Mouse (Mus musculus) skeletal muscle tissue, adult 2 months (tissue): ENCODE results near the gene Blm.

Source experiments
- DNase-seq: peaks from one replicate; pipeline ENCODE4 v3.0.0-alpha.2; 2012; ENCODE audit warnings: low read depth, low spot score

Gene Blm

DNA sequence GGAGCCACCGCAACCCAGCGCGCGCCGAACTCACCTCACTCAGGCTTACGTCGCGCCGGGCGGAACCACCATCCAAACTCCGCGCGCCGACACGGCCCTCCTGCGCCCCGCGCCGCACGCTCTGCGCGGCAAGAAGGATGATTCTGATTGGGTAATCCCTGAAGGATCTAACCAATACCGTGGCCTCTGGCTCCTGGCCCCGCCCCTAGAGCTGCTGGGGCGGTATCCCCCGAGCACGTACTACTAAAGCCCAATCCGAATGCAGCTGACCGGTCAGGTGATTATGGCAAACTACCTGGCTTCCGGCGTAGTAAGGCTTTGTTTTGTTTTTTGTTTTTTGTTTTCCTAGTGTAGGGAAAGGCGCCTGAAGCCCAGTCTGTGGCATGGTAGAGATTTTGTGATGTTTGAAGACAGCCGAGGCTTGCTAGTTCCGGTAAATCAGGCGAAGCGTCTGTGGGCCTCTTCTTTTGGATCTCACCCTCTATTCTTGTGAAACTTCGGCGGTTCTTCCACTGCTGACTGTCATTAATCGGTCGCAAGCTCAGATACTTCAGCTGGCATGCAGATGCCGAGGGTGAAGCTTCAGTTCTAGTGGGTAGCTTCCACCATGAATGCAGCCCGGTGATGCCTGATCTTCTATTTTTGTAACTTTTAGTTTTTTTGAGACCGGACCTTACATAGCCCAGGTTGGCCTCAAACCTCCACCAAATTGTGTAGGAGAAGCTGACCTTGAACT is at the start of gene Blm:
TSS of gene Blm (minus strand) at position 111 of the 736 bp plus-strand sequence.
- peak; percentile 96 for DNase-seq

DNA sequence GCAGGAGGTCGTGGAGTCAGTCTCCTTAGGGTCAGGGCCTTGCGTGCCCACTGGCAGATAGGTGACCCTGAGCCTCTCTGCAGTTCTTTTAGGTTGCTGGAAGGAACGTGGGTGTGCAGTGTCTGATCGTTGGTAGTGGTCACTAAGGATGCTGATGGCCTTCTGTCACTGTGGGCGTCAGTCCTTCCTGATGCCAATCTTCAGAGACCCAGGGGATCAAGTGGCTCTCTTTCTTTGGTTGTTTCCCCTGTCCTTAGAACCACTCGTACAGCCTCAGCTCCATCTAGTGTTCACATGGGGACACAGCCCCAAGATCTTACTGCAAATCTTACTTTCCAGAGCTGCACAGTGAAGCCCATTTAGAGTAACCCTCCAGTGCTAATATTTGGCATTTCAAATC is 49.1 kb upstream of the Blm start:
- no peak for DNase-seq

DNA sequence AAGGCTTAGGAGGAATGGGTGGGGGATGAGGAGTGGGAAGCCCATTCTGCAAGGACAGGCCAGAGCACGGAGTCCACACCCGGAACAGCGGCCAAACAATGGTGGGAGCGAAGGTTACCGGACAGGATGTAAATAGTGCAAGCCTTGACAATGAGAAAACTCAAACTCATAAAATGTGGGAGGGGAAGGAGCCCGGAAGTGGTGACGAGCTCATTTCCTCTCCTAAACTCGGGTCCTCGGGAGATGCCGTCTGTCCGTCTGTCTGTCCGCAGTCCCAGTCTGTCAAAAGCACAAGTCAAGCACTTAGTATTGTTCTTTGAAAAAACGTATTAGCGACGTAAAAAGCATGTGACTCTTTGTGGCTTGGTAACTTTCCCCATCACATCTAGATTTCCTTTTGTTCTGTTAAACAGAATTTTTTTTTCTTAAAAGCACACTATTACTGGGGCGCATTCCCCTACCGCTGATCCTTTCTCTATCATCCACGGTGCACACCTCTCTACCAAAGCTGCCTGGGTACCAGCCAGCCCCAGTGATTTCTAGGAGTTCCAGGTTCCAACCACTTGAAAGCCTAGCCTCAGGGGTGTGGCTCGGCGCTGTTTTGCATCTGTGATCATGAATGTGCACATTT is 48.0 kb upstream of the Blm start:
- DNase-seq = no peak

DNA sequence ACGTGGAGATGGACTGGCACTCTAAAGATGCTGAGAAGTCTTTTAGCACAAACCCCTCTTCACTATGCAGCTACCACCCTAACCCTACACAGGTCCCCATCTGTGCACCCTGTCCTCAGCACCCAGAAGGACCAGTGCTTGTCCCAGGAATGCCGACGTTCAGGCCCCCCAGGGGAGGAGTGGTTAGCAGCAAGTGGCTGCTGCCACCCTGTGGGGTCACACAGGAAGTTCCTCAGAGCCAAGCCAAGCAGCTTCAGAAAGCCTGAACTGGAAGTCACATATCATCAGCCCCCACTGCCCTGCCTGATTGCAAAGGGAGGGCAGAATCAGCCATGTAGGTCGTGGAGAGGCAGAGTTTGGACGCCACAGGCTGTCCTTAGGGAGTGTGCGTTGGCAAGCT is 45.4 kb upstream of the Blm start:
- DNase-seq = no peak

DNA sequence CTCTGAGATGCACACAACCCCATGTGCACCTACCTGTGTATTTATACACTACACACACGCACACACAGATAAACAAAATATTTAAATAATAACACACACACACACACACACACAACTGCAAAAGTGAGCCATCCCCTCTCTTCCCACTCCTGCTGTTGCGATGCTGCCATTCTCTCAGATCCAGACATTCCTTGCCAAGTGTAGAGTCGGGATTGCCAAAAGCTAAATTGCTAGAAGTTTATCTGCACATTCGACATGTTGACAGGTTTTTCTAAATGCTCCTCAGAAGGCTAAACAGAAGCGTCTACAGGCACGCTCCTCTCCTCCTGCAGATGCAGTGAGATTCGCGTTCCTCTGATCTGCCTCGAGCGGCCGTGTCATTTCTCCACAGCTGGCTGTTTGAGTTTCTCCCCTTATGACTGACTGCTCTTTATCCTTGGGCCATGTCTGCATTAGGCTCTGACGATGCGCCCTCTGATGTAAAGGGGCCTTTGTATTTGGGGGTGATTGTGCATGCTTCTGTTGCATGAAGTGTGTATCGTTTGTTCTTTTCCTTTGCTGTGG is 42.6 kb upstream of the Blm start:
- no peak for DNase-seq

DNA sequence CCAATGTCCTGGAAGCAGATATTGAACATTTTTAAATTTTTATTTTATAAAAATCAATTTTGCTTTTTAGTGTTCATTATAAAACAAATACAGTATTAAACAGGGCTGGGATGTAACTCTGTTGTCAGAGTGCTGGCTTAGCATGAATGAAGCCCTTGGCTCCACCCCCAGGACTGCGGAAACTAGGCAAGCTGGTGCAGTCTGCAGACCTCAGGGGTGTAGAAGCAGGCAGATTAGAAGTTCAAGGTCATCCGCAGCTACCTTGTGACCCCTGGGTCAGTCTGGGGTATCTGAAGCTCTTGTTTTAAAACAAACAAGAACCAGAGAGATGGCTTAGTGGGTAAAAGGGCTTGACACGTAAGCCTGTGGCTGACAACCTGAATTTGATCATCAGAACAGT is 41.7 kb upstream of the Blm start:
- no peak for DNase-seq

DNA sequence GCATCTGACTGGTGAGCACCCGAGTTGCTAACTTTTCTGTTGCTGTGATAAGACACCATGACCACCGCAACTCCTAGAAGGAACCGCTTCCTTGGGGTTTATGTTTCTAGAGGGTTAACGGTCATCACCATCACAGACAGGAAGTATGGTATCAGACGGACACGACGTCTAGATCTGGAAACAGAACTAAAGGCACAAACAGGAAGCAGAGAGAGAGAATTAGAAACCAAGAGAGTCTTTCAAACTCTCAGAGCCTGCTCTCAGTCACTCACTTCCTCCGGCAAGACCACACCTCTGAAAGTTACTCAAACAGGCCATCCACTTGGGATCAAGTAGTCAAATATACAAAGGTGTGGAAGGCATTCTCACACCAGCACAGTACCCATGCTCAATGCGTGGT is 40.8 kb upstream of the Blm start:
- DNase-seq = no peak

DNA sequence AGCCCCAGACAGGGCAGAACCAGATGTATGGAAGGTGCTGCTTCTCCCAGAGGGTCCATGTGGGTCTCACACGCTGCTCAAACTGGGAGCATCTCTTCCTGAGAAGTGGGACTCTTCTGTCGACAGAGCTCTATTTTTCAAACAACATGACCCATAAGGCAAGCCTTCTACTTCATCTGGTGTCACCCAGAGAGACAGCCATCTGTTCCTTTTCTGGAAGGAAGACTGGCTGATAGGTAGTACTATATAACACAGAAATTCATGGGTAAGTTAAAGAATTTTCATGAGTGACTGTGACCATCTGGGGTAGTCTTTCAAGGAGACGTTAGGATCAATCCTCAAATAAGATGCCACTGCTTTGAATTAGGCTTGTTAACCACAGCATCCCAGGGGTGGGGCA is 38.2 kb upstream of the Blm start:
- no peak for DNase-seq

DNA sequence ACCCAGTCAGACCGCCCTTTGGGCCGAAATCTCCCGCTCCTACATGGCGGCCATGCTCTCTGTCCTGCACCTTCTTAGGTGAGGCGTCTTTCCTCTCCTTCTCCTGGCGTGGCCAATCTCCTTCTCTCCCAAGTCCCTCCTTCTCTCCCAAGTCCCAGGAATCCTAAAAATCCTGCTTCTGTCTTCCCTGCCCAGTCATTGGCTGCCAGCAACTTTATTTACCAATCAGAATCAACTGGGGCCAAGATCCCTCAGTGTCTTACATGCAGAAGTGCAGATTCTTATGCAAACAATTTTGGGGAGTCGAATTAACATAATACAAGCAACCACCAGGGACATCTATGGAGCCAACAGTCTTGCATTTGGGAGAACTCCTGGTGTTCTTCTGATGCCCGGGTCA is 33.1 kb upstream of the Blm start:
- no peak for DNase-seq

DNA sequence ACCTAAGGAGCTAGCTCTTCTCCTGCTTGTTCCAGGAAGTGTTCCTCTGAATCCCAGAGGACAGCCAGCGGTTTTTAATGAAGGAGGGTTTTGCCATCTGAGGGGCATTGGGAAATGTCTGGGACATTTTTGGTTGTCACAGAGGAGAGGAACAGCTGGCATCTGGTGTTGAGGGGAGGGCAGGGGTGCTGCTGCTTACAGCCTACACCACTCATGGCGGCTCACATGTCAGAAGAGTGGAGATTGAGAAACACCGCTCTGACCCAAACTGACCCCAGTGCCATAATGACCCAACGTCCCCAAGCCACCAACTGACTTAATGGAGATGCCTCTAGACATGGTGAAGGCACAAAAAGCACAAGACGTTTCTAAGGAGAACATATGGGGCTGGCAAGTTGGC is 27.0 kb upstream of the Blm start:
- DNase-seq = no peak

DNA sequence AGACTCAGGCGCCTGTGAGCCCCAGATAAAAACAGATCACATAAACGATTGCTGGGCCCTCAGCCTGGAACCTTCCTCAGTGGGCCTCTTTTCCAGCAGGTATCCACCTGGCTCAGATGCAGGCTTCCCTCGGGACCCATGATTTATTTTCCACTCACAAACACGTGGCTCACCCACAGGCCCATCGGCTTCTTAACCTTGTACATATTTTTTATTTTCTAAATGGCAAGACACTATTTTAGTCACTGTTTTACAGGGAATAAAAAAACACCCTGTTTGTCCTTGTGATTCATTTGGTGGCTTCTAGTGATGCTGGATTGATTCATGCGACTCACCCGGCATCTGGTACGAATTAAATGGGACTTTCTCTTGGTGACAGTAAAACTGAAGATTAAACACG is 26.4 kb upstream of the Blm start:
- no peak for DNase-seq

DNA sequence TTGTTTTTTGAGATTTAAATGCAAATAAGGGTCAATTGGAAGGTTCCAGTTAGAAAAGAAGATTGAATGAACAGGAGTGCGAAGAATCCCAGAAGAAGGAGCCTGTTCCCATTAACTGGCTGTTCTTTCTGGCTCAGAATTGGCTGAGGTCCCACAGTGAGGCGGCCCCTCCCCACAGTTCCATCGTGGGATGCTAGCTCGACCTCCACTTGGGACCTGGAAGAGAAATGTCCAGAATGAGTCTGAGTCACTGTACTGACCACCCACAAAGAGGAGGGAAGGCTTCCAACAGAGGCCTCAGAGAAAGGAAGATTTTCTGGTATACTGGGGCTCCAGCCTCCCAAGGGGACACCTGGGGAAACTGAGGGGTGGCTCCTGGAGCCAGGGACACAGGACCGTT is 23.7 kb upstream of the Blm start:
- no peak for DNase-seq

DNA sequence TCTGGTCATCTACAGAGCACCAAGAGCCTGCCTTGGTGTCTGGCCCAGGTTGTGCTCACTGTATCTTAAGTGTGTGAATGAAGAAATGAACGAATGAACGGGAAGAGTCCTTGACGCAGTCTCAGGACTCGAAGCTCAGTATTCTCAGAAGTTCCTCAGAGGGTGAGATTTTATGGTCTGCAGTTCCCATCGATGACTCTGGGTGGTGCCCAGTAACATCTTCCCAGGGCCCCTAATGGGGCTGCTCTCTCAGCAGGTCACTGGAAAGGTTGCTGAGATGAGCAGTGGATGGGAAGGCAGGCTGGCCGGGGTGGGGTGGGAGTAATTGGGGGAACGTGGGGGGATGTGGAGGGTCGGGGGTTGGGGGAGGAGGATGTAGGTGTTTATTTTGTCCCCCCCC is 23.2 kb upstream of the Blm start:
- no peak for DNase-seq

DNA sequence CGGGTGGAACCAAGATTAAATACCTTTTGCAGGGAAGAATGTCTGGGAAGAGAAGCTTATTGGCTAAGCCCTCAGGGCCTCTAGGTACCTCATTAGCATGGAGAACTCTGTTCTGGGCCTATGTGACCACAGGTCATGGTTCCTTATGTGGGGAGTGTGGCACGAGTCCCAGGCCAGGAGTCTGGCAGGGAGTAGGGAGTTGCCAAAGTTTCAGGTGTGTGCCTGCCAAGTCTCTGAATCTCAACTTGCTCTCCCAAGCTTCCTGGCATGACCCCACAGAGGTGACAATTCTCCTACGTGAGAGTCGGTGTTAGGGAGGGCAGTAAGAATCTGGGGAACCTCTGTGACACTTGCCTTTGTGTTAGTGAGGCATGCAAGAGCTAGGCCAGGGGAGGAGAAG is 22.2 kb upstream of the Blm start:
- DNase-seq = no peak

DNA sequence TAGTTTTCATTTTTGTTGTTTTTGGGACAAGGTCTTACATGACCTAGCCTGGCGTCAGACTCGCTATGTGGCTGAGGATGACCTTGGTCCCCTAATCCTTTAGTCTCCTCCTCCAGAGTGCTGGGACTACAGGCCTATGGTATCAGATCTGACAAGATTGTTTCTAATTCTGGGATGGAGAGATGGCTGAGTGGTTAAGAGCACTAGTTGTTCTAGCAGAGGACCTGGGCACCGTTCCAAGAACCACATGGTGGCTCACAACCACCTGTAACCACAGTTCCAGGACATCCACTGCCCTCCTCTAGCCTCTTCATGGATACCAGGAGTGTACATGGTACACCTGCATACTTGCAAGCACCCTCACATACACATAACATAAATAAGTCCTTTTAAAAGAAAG is 21.2 kb upstream of the Blm start:
- no peak for DNase-seq

DNA sequence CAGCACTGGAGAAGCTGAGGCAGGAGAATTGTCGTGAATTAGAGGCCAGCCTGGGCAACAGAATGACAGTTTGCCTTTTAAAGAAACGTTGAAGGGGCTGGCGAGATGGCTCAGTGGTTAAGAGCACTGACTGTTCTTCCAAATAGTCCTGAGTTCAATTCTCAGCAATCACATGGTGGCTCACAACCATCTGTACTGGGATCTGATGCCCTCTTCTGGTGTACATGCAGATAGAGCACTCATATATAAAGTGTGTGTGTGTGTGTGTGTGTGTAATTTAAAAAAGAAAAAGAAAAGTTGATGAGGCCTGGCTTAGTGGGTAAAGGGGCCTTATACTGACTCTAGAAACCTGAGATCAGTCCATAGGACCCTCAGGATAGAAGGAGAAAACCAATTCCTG is 20.2 kb upstream of the Blm start:
- no peak for DNase-seq

DNA sequence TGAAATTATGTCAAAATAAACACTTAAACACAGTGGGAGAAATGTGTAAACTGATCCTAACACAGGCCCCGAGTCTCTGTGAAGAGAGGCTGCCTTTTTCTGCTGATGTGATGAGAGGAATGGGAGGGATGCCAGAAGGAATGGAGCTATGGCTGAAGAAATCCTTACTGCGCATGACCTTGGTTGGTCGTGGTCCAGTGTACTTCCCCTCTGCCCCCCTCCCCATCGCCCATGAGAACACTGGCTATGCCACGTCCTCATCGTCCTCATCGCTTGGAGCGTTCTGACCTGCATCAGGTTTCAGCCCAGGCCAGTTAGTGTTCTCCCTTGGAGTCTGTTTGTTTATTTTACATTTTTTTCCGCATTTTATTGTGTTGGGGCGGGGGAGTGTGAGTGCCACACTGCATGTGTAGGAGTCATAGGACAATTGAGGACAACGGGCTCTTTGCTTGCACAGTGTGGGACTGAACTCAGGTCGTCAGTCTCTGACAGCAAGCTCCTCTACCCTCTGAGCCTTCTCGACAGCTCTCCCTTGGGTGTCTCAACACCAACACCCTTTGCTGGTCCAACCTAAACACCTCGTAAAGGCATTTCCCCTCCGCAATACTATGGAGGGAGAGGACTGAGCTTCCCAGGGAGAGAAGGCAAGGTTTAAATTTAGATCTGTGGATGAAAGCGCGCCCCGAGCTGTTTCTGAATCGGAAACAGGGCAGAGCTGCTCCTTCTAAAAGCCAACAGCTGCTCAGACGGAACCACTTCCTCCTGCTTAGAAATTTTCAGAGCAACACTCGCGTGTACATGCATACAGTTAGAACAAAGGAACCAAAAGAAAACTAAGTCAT is 19.5 kb upstream of the Blm start:
- no peak for DNase-seq

DNA sequence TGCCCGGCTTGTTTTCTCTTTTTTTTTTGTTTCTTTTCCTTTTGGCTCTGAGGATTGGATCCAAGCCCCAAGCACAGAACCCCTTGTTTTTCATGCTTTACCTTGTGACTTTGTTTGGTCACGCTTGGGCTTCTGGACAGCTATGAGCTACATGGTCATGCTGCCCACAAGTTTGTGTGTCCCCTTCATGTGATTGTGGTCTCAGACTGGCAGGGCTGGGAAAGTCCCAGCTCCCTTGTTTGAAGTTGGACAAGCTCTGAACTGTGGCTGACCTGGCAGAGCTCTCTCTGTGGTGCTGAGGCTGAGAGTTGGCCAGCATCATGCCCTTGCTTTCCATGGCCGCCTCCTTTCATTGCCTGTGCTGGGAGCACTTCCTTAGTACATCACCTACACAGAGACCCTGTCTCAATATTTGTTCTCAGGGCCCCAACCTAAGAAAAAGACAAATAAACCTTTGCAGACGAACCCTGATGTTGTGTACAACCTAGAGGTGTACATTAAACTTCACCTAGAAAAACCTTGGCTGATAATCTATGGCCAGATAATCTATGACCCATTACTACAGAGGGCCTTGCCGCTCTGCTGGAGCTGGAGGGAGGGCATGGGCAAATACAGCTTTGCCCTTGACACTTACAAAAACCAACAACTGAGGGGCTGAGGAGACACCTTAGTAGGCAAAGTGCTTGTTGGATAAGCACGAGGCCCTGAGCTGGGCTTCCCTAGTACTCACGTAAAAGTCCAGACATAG is 13.8 kb upstream of the Blm start:
- no peak for DNase-seq

DNA sequence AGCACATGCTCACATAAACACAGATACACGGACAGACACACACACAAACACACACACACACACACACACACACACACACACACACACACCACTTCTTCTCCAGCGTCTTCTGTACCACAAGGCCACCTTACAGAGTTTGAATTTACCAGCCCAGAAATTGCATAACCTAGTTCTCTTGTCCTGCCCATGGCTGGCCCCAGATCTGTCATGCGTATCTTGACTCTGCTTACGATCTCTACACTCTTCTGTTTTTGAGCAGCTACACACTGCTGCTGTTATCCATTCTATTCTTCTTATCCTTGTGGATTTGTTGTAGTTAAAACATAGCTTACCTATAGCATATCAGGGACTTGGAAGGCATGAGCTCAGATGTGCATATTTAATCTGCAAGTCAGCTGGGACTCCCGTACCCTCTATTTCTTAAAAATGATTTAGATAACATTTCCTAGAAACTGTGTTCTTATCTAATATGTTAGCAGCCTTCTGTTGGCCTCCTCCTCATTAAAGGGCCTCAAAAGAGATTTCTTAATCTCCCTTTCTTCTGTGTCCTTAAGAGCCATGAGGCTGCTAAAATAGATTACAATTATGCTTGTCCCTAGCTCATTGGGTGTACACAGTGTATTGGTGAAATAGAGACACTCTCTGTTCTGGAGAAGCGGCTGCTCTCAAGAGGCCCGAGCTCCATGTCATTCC is 7.4 kb upstream of the Blm start:
- DNase-seq = no peak

DNA sequence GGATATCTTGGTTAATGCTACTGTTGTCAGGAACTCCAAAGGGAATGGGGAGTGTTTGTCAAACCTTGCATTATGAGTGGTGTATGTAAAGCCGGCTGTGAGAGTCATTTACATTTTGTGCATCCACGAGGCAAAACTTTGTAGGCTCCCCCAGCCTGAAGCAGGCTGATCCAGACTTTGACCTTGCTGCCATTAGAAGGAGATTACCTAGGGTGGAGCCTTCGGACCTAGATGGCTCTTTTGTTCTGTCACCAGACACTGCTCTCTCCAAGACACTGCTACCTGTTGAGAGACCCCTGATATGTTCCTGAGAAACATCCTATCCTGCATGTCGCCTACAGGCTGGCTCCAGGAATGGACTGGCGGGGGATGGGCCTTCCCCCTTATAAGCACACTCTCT is 4.7 kb upstream of the Blm start:
- DNase-seq = no peak
